Mouse (Mus musculus): Measurements from ENCODE around the gene Orm1.

- TF ChIP-seq CTCF (IDR thresholded peaks at IDR 0.05; ENCODE audit: low read depth), result no peak
- TF ChIP-seq EP300 (optimal IDR thresholded peaks at IDR 0.05), result no peak
Measured at GRCm38 (mm10) chr4:63389887-63390528, 45.6 kb downstream of the Orm1 start.

Measured in stomach, postnatal 0 days (tissue).